Mouse (Mus musculus) left cerebral cortex, postnatal 25 days (tissue): Measurements from ENCODE around the gene Barhl2. TPM values are rescaled to one million over a fixed set of nuclear protein-coding genes. Genes with fewer than 3 reads are reported as not detected.

ENCODE experiments used
- DNase-seq, 2 experiments: peaks; one replicate each; pipeline ENCODE4 v3.0.0; 2022; ENCODE audit warnings: low spot score in 2 of 2, mixed read lengths in 1 of 2
- intact Hi-C: fragments of 180-260 bp; cut with DNase I; formaldehyde crosslinking; loops from one replicate; pipeline ENCODE4 v1.15.1; 2025
- total RNA-seq, 2 experiments: library from RNA; stranded (reverse); gene quantifications; 2 replicates each; pipeline ENCODE4 v1.2.3; 2021

The Barhl2 gene
- total RNA-seq, 2 experiments from 2014 or later, result 0.82 to 1.5 TPM

- DNase-seq, result no peak
- intact Hi-C loops, result no loop called here
These were observed 31.9 kb downstream of the Barhl2 start for GRCm38 (mm10) chr5:106426069-106426468.

- intact Hi-C loops, result no loop called here
- DNase-seq, result peak in 1 of 2 experiments; percentile 10
These were observed 37.1 kb downstream of the Barhl2 start for GRCm38 (mm10) chr5:106420871-106421270.

GRCm38 (mm10) chr5:106420370-106420769, 37.6 kb downstream of the Barhl2 start:
- DNase-seq, result no peak
- intact Hi-C loops, result no loop called here

GRCm38 (mm10) chr5:106417210-106417609, 40.8 kb downstream of the Barhl2 start:
- intact Hi-C loops, result no loop called here
- no peak for DNase-seq

- intact Hi-C loops, result no loop called here
- DNase-seq, result no peak
These were observed 41.4 kb downstream of the Barhl2 start for GRCm38 (mm10) chr5:106416550-106416949.

- intact Hi-C loops, result no loop called here
- no peak for DNase-seq
These were observed 42.2 kb downstream of the Barhl2 start for GRCm38 (mm10) chr5:106415734-106416133.

GRCm38 (mm10) chr5:106402761-106403160, 55.2 kb downstream of the Barhl2 start:
- intact Hi-C loops, result no loop called here

More at GRCm38 (mm10) chr5:106402761-106403160, 55.2 kb downstream of the Barhl2 start:
- no peak for DNase-seq

Other genes starting within 250 kb of the Barhl2 start
- not detected for gene Gm17304, start 150.9 kb upstream of the Barhl2 start, total RNA-seq
- 100 to 1,000 TPM; 106 to 114 TPM for gene Zfp644, start 239.1 kb upstream of the Barhl2 start, total RNA-seq